Mouse (Mus musculus): ENCODE results near the gene Nup98.

Gene Nup98

DNA sequence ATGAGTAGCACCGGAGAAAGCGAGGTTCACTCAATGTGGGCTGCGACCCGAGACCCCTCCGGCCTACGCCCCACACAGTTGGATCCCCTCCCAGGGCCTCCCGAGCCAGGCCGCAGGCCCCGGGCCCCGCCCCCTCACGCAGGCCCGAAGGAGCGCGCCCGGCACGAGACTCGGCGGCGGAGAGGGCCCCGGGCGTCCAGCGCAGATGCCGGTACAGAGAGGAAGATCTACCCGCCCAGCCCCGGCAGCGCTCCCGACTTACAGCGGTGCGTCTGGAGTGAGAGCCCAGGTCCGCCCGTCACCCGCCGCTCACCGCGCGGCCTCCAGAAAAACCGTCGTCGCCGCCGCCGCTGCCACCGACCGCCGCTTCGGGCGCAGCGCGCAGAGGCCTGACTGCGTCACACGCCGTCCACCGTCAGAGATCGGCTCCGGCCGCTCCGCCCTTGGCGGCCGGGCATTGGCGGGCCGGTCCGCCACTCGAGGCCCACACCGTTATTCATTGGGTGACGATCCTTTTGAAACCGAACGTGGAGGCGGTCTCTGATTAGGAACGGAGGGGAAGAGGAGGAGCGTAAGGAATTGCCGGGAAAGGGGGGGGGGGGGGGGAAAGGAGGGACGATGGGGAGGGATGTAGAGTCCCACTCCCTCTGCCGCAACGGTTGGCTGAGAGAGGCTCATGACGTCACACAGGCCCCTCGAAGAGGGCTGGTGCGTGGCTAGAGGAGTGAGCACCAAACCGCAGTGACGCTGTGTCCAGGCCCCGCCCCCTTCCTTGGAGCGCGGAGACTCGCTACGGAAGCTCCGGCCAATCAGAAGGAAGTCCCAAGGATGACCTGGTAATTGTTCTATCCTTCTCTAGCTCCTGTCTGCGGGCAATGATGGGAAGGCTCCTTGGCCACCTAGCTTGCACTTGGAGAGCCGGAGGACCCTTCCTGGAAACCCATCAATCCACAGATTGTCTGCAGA lies at the start of gene Nup98, which contains the start of gene Pgap2:
Gene Nup98, minus strand, starts transcription at position 421 of the 966 bp plus-strand sequence.
Gene Pgap2, plus strand, starts transcription at position 453 of the 966 bp plus-strand sequence.
- ChIA-PET CTCF (interaction anchor here in 3 of 4 experiments (0.6 to 1.5 kb wide), 14 partner anchors 10 to 1975 kb away, joined by 3 to 16 read pairs (median 4); partner anchors contain the start of gene Clpb (in 1 of the 3)), POLR2A (interaction anchor here (0.6 to 4.3 kb wide), 94 partner anchors 7 to 1682 kb away, joined by 3 to 65 read pairs (median 4); partner anchors contain the start of genes Inppl1 (in 2 of the 4), Rrm1 (in 2 of the 4), Stim1 (in 2 of the 4) and Clpb (in 1 of the 4))

DNA sequence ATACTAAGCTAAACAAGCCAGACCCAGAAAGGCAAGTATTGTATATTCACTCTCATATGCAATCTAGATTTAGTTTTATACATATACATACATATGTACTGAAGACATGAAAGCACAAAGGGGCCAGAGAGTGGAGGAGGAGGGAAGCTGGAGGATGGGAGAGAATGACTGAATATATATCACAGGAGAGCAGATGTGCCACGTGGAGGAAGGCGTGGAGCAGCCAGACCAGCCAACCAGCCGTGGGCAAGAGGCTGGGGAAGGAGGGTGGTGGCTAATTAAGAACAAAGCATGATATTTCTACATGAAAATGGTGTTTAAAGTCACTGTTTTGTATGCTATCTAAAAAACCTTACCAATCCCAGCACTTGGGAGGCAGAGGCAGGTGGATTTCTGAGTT lies 48.8 kb upstream of the Nup98 start:
- CTCF ChIA-PET, result interaction anchor here (0.6 to 2.7 kb wide), 37 partner anchors 8 to 1176 kb away, joined by 3 to 32 read pairs (median 5); partner anchors contain the start of genes Stim1 (in 3 of the 4), Folr1 (in 1 of the 4), Nup98 (in 1 of the 4) and Pgap2 (in 1 of the 4)
- POLR2A ChIA-PET, result interaction anchor here in 2 of 4 experiments (0.6 to 1.6 kb wide), 16 partner anchors 8 to 219 kb away, joined by 3 to 10 read pairs (median 4); partner anchors contain the start of genes Stim1 (in 2 of the 2), Nup98 (in 1 of the 2) and Pgap2 (in 1 of the 2)

- POLR2A ChIA-PET, result interaction anchor here (0.6 to 1.6 kb wide), 20 partner anchors 8 to 658 kb away, joined by 3 to 10 read pairs (median 3); partner anchors contain the start of genes Stim1 (in 2 of the 4), Nup98 (in 1 of the 4) and Pgap2 (in 1 of the 4)
- CTCF ChIA-PET, result interaction anchor here (0.6 to 2.7 kb wide), 80 partner anchors 8 to 1575 kb away, joined by 3 to 32 read pairs (median 4); partner anchors contain the start of genes Stim1 (in 3 of the 4), Folr1 (in 1 of the 4), Nup98 (in 1 of the 4) and Pgap2 (in 1 of the 4)
Observed at GRCm38 (mm10) chr7:102258189-102258588, 48.2 kb upstream of the Nup98 start.

- ChIA-PET CTCF (interaction anchor here in 3 of 4 experiments (0.6 to 2.7 kb wide), 8 partner anchors 10 to 352 kb away, joined by 3 to 32 read pairs (median 3); no protein-coding TSS in a partner anchor), POLR2A (no interaction called here)
Observed at GRCm38 (mm10) chr7:102256636-102257035, 46.7 kb upstream of the Nup98 start.

DNA sequence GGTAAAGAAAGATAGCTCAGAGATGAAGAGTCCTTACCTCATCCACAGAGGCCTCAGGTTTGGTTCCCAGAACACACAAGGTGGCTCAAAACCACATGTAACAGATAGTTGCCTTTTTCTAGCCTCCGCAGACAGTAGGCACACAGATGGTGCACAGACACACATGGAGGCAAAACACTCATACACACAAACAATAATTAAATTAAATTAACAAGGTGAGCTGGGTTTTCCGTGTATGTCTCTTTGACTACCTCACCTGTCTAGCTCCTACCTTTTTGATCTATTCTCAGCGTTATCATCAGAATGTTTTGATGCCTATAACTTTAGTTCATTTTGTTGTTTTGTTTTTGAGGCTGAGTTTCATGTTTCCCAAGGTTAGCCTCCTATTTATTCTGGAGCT lies 46.0 kb upstream of the Nup98 start, which contains the start of gene Rhog:
Gene Rhog, minus strand, starts transcription at position 101 of the 400 bp plus-strand sequence.
- POLR2A ChIA-PET, result interaction anchor here in 1 of 4 experiments (0.6 kb wide), 1 partner anchor 160 kb away, joined by 3 read pairs; no protein-coding TSS in a partner anchor
- CTCF ChIA-PET, result interaction anchor here in 2 of 4 experiments (0.6 to 1.0 kb wide), 3 partner anchors 11 to 56 kb away, joined by 3 to 5 read pairs (median 3); no protein-coding TSS in a partner anchor

- ChIA-PET CTCF (no interaction called here), POLR2A (no interaction called here)
Observed at GRCm38 (mm10) chr7:102253631-102254030, 43.7 kb upstream of the Nup98 start.

- POLR2A ChIA-PET, result interaction anchor here (0.6 to 3.3 kb wide), 29 partner anchors 10 to 860 kb away, joined by 3 to 25 read pairs (median 6); partner anchors contain the start of genes Nup98 (in 3 of the 4), Pgap2 (in 3 of the 4), Rrm1 (in 1 of the 4) and Stim1 (in 1 of the 4)
- CTCF ChIA-PET, result interaction anchor here (0.5 to 2.3 kb wide), 19 partner anchors 8 to 801 kb away, joined by 3 to 21 read pairs (median 4); partner anchors contain the start of gene Stim1 (in 3 of the 4)
Observed at GRCm38 (mm10) chr7:102250631-102251214, 40.7 kb upstream of the Nup98 start.

DNA sequence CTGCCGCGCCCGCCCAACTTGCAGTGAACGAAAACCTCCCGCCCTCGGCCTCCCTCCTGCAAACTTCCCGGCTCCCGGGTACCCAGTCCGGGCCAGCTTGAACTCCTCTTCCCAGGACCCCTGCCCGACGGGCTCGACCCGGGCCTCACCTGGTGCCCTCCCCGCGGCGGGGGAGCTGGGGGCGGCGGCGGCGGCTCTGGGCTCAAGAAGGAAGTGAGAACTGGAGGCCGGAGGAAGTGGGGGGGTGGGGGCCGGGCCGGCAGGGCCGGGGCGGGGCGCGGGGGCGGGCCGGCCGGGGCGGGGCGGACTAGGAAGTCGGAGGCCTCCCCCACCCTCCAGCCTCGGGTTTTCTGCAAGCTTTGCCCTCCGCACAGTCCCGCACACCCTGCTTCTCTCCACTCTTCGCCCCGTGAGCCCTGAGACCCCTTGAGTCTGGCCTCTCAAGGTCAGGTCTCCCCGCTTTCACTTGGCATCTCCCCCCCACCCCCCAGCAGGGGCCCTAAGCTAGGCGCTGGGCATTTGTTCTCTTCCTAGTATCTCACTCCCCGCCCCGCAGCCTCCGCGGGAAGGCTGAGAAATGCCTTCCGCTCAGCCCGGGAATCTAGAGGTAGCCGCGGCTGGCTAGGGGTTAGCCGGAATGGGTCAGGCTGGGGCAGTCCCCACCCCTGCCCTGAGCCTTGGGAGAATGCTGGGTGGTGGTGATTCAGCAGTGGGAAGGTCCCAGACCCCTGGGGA lies 40.1 kb upstream of the Nup98 start:
- POLR2A ChIA-PET, result interaction anchor here (0.6 to 3.3 kb wide), 41 partner anchors 8 to 859 kb away, joined by 3 to 25 read pairs (median 4); partner anchors contain the start of genes Nup98 (in 3 of the 4), Pgap2 (in 3 of the 4), Stim1 (in 2 of the 4) and Rrm1 (in 1 of the 4)
- CTCF ChIA-PET, result interaction anchor here (0.5 to 2.3 kb wide), 20 partner anchors 8 to 800 kb away, joined by 3 to 21 read pairs (median 4); partner anchors contain the start of genes Stim1 (in 3 of the 4), Nup98 (in 1 of the 4) and Pgap2 (in 1 of the 4)

- CTCF ChIA-PET, result interaction anchor here (0.6 to 2.3 kb wide), 11 partner anchors 9 to 249 kb away, joined by 3 to 21 read pairs (median 6); partner anchors contain the start of genes Stim1 (in 3 of the 4), Nup98 (in 1 of the 4) and Pgap2 (in 1 of the 4)
- POLR2A ChIA-PET, result interaction anchor here in 3 of 4 experiments (0.8 to 3.3 kb wide), 32 partner anchors 9 to 413 kb away, joined by 3 to 25 read pairs (median 6); partner anchors contain the start of genes Nup98 (in 3 of the 3), Pgap2 (in 3 of the 3), Stim1 (in 2 of the 3) and Rrm1 (in 1 of the 3)
Observed at GRCm38 (mm10) chr7:102249531-102249895, 39.5 kb upstream of the Nup98 start.

- ChIA-PET CTCF (interaction anchor here in 3 of 4 experiments (0.5 to 2.3 kb wide), 9 partner anchors 9 to 1198 kb away, joined by 3 to 21 read pairs (median 6); partner anchors contain the start of genes Stim1 (in 2 of the 3), Nup98 (in 1 of the 3) and Pgap2 (in 1 of the 3)), POLR2A (interaction anchor here in 3 of 4 experiments (0.5 to 3.3 kb wide), 27 partner anchors 8 to 879 kb away, joined by 3 to 25 read pairs (median 7); partner anchors contain the start of genes Nup98 (in 2 of the 3), Pgap2 (in 2 of the 3), Stim1 (in 2 of the 3) and Rrm1 (in 1 of the 3))
Observed at GRCm38 (mm10) chr7:102248691-102249404, 38.9 kb upstream of the Nup98 start.

- CTCF ChIA-PET, result interaction anchor here (0.6 to 1.3 kb wide), 5 partner anchors 11 to 107 kb away, joined by 3 to 10 read pairs (median 7); no protein-coding TSS in a partner anchor
- POLR2A ChIA-PET, result interaction anchor here in 2 of 4 experiments (0.6 to 2.8 kb wide), 12 partner anchors 9 to 1281 kb away, joined by 3 to 14 read pairs (median 3); partner anchors contain the start of genes Nup98 (in 1 of the 2) and Pgap2 (in 1 of the 2)
Observed at GRCm38 (mm10) chr7:102246956-102247797, 37.2 kb upstream of the Nup98 start.

DNA sequence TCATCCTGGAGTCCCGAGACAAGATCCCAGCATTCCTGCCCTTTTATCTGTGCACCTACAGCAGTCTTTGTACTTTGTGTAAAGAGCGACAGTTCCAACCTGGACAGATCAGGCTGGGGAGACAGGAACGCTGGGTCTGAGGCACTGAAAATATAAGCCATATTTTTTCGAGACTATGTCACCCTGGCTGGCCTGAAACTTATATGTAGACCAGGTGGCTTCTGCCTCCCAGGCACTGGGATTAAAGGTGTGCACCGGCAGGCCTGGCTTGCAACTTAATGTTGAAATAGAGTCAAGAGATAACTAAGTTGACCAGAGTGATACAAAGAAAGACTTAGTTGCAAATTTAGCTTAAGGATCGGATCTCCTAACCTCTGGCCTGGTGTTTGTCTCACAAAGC lies 36.3 kb upstream of the Nup98 start:
- ChIA-PET POLR2A (interaction anchor here in 2 of 4 experiments (0.9 to 1.5 kb wide), 6 partner anchors 10 to 318 kb away, joined by 3 to 6 read pairs (median 4); partner anchors contain the start of genes Nup98 (in 1 of the 2) and Pgap2 (in 1 of the 2)), CTCF (interaction anchor here in 1 of 4 experiments (1.0 to 1.3 kb wide), 3 partner anchors 12 to 232 kb away, joined by 3 to 7 read pairs (median 3); no protein-coding TSS in a partner anchor)

DNA sequence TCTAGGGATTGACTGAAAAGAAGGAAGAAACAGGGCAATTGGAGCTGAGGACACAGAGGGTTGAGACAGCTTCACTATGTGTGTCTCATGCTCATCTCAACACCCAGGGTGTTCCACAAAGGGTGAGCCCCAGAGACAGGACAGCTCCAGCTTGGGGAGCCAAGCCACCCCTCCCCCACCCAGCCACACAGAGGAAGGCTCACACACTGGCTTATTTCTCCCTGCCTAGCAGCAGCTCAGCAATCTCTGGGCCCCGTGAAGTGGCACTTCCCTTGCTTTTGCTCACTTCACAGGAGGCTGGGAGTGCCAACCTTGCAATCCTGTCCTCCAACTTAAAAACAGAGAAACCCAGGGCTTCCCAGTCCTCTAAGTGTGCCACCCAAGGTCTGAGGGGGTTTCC lies 35.8 kb upstream of the Nup98 start:
- ChIA-PET CTCF (interaction anchor here in 1 of 4 experiments (1.3 kb wide), 1 partner anchor 232 kb away, joined by 3 read pairs; no protein-coding TSS in a partner anchor), POLR2A (interaction anchor here in 1 of 4 experiments (0.9 to 1.1 kb wide), 3 partner anchors 10 to 171 kb away, joined by 3 to 4 read pairs (median 4); no protein-coding TSS in a partner anchor)

DNA sequence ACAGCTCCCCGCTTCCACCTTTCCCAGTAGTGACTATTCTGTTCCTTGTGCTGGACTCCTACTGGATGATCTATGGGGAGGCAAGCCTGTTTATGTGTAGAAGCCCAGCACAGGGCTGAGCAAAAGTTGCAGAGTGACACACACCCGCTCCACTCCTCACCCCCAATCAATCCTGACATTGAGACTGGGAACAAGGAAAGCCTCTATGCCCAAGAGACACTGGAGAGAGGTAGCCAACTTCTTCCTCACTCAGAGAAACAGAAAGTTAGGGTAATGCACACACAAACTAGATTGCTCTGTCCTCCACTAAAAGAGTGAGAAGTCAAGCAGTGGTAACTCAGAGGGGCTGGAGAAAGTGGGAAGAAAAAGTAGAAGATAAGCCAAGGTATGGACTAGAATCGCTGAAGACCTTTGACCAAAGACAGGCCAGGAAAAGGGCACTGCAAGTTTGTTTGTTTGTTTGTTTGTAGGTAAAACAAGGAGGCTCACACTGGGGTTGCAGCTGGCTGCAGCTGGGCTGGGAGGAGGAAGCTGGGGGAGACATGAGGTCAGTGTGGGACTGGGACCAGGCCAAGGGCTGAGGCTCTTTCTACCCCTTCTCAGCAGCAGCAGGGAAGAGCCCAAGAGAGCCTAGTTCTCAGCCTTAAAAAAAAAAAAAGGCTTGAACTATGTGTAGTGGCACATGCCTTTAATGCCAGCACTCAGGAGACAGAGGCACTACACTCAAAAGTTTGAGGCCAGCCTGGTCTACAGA lies 35.0 kb upstream of the Nup98 start:
- POLR2A ChIA-PET, result interaction anchor here in 2 of 4 experiments (0.6 to 2.2 kb wide), 9 partner anchors 9 to 172 kb away, joined by 3 to 5 read pairs (median 3); no protein-coding TSS in a partner anchor
- CTCF ChIA-PET, result interaction anchor here in 2 of 4 experiments (0.9 to 1.3 kb wide), 2 partner anchors 13 to 233 kb away, joined by 3 to 5 read pairs; no protein-coding TSS in a partner anchor

All from embryonic stem cell, embryonic (primary cell).